Mouse (Mus musculus): ENCODE measurements around the gene Srgap2. TPM values are rescaled to one million over a fixed set of nuclear protein-coding genes. Genes with fewer than 3 reads are reported as not detected.
A peak's percentile ranks its signal among the peaks of the same experiment; 100 is the strongest.

Srgap2 gene
- total and polyA plus RNA-seq, 2 experiments from 2014 or later = 24.5 to 69.3 TPM

GRCm38 (mm10) chr1:131298171-131298570 lies 229.0 kb downstream of the Srgap2 start:
- no peak overlapping the region for H3K9ac ChIP-seq (replicated peaks; ENCODE audit: low read length)
- H3K36me3 ChIP-seq (ENCODE audit: insufficient read depth, low read length) = peaks cover 35% of the 10 kb centered on the region; the same call in 1 of the 2 replicates
- H3K9me3 ChIP-seq (ENCODE audit: low read length) = no peaks in the 10 kb centered on the region
- 72% methylated on average over 9 of the region's 9 CpGs for WGBS
- no peak overlapping the region for H3K27ac ChIP-seq
- ATAC-seq (no peak), DNase-seq (ENCODE audit: low spot score) (no peak)
- no peak overlapping the region for H3K4me2 ChIP-seq (ENCODE audit: low read depth, low read length)
- H3K4me1 ChIP-seq (ENCODE audit: insufficient read depth, low read length) = no peaks in the 10 kb centered on the region
- TF ChIP-seq CTCF (IDR thresholded peaks at IDR 0.05; ENCODE audit: low read depth) = no peak
- H3K27me3 ChIP-seq (ENCODE audit: insufficient read depth, low read length) = no peaks in the 10 kb centered on the region
- no peak overlapping the region for H3K4me3 ChIP-seq (ENCODE audit: low read length)

DNA sequence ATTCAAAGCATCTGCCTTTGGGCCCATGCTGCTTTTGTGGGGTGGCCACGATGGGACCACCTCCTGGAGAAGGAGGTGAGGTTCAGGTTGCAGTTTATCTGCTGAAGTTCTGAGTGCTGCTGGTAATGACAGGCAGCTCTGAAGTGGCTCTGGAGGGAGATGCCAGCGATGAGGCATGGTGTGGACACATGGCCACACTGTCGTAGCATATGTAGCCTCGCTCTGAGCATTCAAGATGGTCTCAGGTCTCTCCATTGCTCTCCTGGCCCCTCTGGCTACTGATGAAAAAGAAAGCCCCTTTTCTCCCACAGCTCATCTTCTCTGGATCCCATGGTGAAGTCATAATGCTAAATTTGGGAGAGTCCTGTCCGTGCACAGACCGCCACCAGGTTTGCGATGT lies 230.4 kb downstream of the Srgap2 start:
- H3K36me3 ChIP-seq (ENCODE audit: insufficient read depth, low read length) = peaks cover 42% of the 10 kb centered on the region; the same call in 1 of the 2 replicates
- H3K27ac ChIP-seq = no peak overlapping the region
- H3K4me3 ChIP-seq (ENCODE audit: low read length) = no peak overlapping the region
- DNase-seq (ENCODE audit: low spot score) (no peak), ATAC-seq (no peak)
- H3K4me1 ChIP-seq (ENCODE audit: insufficient read depth, low read length) = no peaks in the 10 kb centered on the region
- H3K27me3 ChIP-seq (ENCODE audit: insufficient read depth, low read length) = no peaks in the 10 kb centered on the region
- no peak overlapping the region for H3K9ac ChIP-seq (replicated peaks; ENCODE audit: low read length)
- H3K4me2 ChIP-seq (ENCODE audit: low read depth, low read length) = no peak overlapping the region
- H3K9me3 ChIP-seq (ENCODE audit: low read length) = no peaks in the 10 kb centered on the region
- WGBS = 79% methylated on average over 7 of the region's 7 CpGs
- TF ChIP-seq CTCF (IDR thresholded peaks at IDR 0.05; ENCODE audit: low read depth) = no peak

GRCm38 (mm10) chr1:131295200-131295599 lies 232.0 kb downstream of the Srgap2 start:
- peak; percentile 33 for DNase-seq (ENCODE audit: low spot score)
- Histone ChIP-seq H3K36me3 (ENCODE audit: insufficient read depth, low read length) (peaks cover 48% of the 10 kb centered on the region; the same call in 1 of the 2 replicates), H3K9ac (replicated peaks; ENCODE audit: low read length) (no peak overlapping the region), H3K4me3 (ENCODE audit: low read length) (no peak overlapping the region), H3K4me1 (ENCODE audit: insufficient read depth, low read length) (no peaks in the 10 kb centered on the region), H3K4me2 (ENCODE audit: low read depth, low read length) (no peak overlapping the region), H3K27ac (no peak overlapping the region), H3K9me3 (ENCODE audit: low read length) (no peaks in the 10 kb centered on the region), H3K27me3 (ENCODE audit: insufficient read depth, low read length) (no peaks in the 10 kb centered on the region)
- TF ChIP-seq CTCF (IDR thresholded peaks at IDR 0.05; ENCODE audit: low read depth) = no peak
- ATAC-seq = no peak
- WGBS = 35% methylated on average over 8 of the region's 8 CpGs

- H3K36me3 ChIP-seq (ENCODE audit: insufficient read depth, low read length) = peaks cover 56% of the 10 kb centered on the region
- H3K9ac ChIP-seq (replicated peaks; ENCODE audit: low read length) = no peak overlapping the region
- H3K27ac ChIP-seq = no peak overlapping the region
- ATAC-seq = no peak
- TF ChIP-seq CTCF (IDR thresholded peaks at IDR 0.05; ENCODE audit: low read depth) = no peak
- H3K4me3 ChIP-seq (ENCODE audit: low read length) = no peak overlapping the region
- no peaks in the 10 kb centered on the region for H3K4me1 ChIP-seq (ENCODE audit: insufficient read depth, low read length)
- no peaks in the 10 kb centered on the region for H3K27me3 ChIP-seq (ENCODE audit: insufficient read depth, low read length)
- no peaks in the 10 kb centered on the region for H3K9me3 ChIP-seq (ENCODE audit: low read length)
- H3K4me2 ChIP-seq (ENCODE audit: low read depth, low read length) = no peak overlapping the region
- no peak for DNase-seq (ENCODE audit: low spot score)
- WGBS = 53% methylated on average over 2 of the region's 2 CpGs
Measured at GRCm38 (mm10) chr1:131293922-131294250, 233.3 kb downstream of the Srgap2 start.

DNA sequence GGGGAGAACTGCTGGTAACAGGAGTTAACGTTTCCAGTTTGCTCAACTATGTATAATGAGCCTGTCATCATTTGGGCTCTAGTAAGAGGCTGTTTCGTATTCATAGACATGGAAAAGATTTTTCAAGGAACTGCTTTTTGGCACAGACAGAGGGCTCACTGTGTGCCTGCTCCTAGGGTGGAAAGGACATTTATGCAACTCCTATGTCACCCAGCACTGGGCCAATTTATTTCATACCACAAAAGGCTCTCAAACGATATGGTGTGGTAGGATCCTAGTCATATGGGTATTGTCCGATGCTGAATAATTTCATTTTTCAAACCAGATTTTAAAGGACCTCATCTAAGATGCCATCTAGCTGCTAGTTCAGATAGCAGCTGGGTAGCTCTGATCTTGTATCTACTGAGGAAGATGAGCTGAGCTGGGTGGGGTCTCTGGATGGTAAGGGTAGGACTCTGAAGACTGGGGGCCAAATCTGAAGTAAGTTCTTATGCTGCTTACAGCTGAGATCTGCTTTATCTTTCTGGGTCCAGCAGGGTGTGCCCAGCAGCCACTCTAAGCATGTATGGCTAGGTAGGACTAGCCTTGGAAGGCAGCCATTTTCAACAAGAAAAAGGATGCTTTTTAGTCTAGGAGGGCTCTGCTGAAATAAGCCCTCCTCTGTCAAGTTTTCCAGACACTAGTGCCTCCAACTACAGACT lies 233.8 kb downstream of the Srgap2 start:
- H3K36me3 ChIP-seq (ENCODE audit: insufficient read depth, low read length) = peaks cover 56% of the 10 kb centered on the region
- peak; percentile 33 for DNase-seq (ENCODE audit: low spot score)
- no peaks in the 10 kb centered on the region for H3K9me3 ChIP-seq (ENCODE audit: low read length)
- no peak; the same call in 1 of the 2 replicates for ATAC-seq
- no peaks in the 10 kb centered on the region for H3K27me3 ChIP-seq (ENCODE audit: insufficient read depth, low read length)
- peak; percentile 37 for TF ChIP-seq CTCF (IDR thresholded peaks at IDR 0.05; ENCODE audit: low read depth)
- H3K9ac ChIP-seq (replicated peaks; ENCODE audit: low read length) = no peak overlapping the region
- no peak overlapping the region for H3K4me2 ChIP-seq (ENCODE audit: low read depth, low read length)
- 70% methylated on average over 4 of the region's 4 CpGs for WGBS
- no peak overlapping the region for H3K4me3 ChIP-seq (ENCODE audit: low read length)
- H3K27ac ChIP-seq = no peak overlapping the region
- no peaks in the 10 kb centered on the region for H3K4me1 ChIP-seq (ENCODE audit: insufficient read depth, low read length)

GRCm38 (mm10) chr1:131290648-131291047 lies 236.5 kb downstream of the Srgap2 start:
- Histone ChIP-seq H3K4me2 (ENCODE audit: low read depth, low read length) (no peak overlapping the region), H3K9me3 (ENCODE audit: low read length) (no peaks in the 10 kb centered on the region), H3K36me3 (ENCODE audit: insufficient read depth, low read length) (peaks cover 38% of the 10 kb centered on the region), H3K9ac (replicated peaks; ENCODE audit: low read length) (no peak overlapping the region), H3K4me1 (ENCODE audit: insufficient read depth, low read length) (no peaks in the 10 kb centered on the region), H3K4me3 (ENCODE audit: low read length) (no peak overlapping the region), H3K27ac (no peak overlapping the region), H3K27me3 (ENCODE audit: insufficient read depth, low read length) (no peaks in the 10 kb centered on the region)
- TF ChIP-seq CTCF (IDR thresholded peaks at IDR 0.05; ENCODE audit: low read depth) = peak; percentile 72
- DNase-seq (ENCODE audit: low spot score) (peak; percentile 72), ATAC-seq (no peak)
- WGBS = 42% methylated on average over 2 of the region's 2 CpGs

DNA sequence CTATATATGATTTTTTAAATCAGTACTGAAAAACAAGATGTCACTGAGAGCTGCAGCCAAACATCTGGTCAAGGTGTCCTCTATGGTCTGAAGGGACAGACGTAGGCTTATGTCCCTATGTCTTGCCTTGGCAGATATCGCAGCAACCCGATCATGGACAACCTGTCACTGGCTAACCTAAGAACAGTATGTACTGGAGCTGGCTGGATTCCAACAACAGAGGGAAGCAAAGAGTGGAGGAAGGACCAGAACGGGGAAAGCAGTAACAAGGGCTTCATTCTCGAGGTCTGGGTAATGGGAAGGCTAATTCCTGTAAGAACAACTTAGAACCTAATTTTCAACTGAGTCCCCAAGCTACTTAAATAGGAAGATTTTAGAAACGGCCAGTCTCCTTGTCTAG lies 238.2 kb downstream of the Srgap2 start:
- no peaks in the 10 kb centered on the region for H3K9me3 ChIP-seq (ENCODE audit: low read length)
- no peaks in the 10 kb centered on the region for H3K27me3 ChIP-seq (ENCODE audit: insufficient read depth, low read length)
- no peak overlapping the region for H3K4me2 ChIP-seq (ENCODE audit: low read depth, low read length)
- no peak overlapping the region for H3K9ac ChIP-seq (replicated peaks; ENCODE audit: low read length)
- peaks cover 27% of the 10 kb centered on the region for H3K36me3 ChIP-seq (ENCODE audit: insufficient read depth, low read length)
- no peak overlapping the region for H3K4me3 ChIP-seq (ENCODE audit: low read length)
- ATAC-seq (no peak), DNase-seq (ENCODE audit: low spot score) (no peak)
- no peak for TF ChIP-seq CTCF (IDR thresholded peaks at IDR 0.05; ENCODE audit: low read depth)
- H3K27ac ChIP-seq = no peak overlapping the region
- H3K4me1 ChIP-seq (ENCODE audit: insufficient read depth, low read length) = no peaks in the 10 kb centered on the region
- 76% methylated on average over 6 of the region's 6 CpGs for WGBS
